Mouse (Mus musculus) CH12.LX (cell line): ENCODE measurements around the gene Kank1.

Experiments
- E2F4 ChIP-seq: IDR thresholded peaks from 2 replicates; pipeline ENCODE4 v1.6.1; 2011; ENCODE audit warnings: low read depth, low read length, improper control_type of control experiment; ENCODE audit not compliant: insufficient replicate concordance
- IRF4 ChIP-seq: IDR thresholded peaks from 2 replicates; pipeline ENCODE4 v1.6.1; 2014; ENCODE audit warnings: low read depth, mild to moderate bottlenecking, inconsistent platforms, low read length, improper control_type of control experiment
- MXI1 ChIP-seq: IDR thresholded peaks from 2 replicates; pipeline ENCODE4 v1.6.1; 2011; ENCODE audit warnings: mild to moderate bottlenecking, low read depth, low read length, improper control_type of control experiment
- TCF12 ChIP-seq: IDR thresholded peaks from 2 replicates; pipeline ENCODE4 v1.6.1; 2014; ENCODE audit warnings: low read depth, mild to moderate bottlenecking, inconsistent platforms, low read length, improper control_type of control experiment

DNA sequence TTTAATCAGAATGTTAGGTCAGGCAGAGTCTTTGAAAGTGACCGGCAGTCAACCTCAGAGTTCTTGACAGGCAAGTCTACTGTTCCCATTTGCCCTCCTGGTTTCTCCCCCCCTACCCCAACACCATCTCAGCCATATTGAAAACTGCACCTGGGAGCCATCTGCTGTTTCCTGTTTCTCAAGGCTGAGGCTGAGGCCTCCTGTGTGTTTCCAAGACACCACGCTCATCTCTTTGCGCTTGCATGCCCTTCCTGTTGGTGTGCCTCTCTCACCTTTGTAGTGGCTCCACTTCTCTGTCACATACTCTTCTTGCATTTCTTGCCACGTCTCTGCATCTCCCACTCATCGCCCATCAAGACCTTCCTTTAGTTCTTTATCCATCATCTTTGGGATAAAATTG, 79.2 kb downstream of the Kank1 start:
- TF ChIP-seq IRF4 (no peak), E2F4 (no peak), TCF12 (peak; percentile 79), MXI1 (no peak)
